Comparison of ENCODE assay signal across 15 mouse cellular contexts in the genomic region with DNA sequence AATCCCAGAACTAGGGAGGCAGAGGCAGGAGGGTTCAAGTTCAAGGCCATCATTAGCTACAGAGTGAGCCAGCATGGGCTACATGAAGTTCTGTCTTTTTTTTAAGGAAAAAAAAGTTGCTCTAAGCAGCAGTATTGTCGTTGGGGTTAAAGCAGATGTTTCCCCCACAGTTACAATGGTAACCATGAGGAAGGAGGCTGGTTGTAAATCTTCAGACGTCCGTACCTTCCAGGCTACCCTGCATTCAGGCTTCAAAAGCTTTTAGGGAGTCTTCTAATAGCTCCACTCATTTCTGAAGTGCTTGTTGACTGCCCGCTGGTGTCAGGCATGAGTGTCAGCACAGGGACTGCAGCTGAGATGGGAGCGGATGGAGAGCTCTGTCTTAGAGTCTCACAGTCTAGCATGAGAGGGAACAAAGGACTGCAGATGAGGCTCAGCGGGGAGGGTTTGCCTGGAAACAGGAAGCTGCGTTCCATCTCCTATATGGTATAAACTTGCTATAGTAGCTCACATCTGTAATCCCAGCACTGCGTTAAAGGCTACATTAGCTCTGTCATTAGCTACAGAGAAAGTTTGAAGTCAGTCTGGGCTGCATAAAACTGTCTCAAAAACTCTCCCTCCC.
"Had no signal": no experiment of that assay in that cellular context is flagged by ENCODE, and none has a peak within 500 bp of the region (broad histone marks: within the 10 kb centered on the region; RNA-seq: fewer than 3 reads in every experiment).

No protein-coding gene starts in this region.

- DNase-seq: kidney, postnatal 10 days; kidney, postnatal 4 days; left cerebral cortex, postnatal 4 days; lung, adult 18-20 months; lung, postnatal 10 days; lung, postnatal 4 days; right cerebral cortex, adult 18-20 months; right cerebral cortex, postnatal 25 days; thymus, postnatal 36 days had no signal

- ATAC-seq: midbrain, embryonic 16.5 days had no signal

- H3K9ac ChIP-seq: limb, embryonic 13.5 days; liver, embryonic 14.5 days had no signal

- H3K27me3 ChIP-seq: limb, embryonic 13.5 days; megakaryocyte, embryonic 14.5 days had no signal

- H3K4me2 ChIP-seq: limb, embryonic 13.5 days; midbrain, embryonic 11.5 days had no signal

- H3K36me3 ChIP-seq: limb, embryonic 13.5 days had no signal

- H3K27ac ChIP-seq: layer of hippocampus, adult 2 months; limb, embryonic 13.5 days; liver, embryonic 14.5 days had no signal

- H3K4me3 ChIP-seq: layer of hippocampus, adult 2 months; limb, embryonic 13.5 days; megakaryocyte, embryonic 14.5 days had no signal

- H3K9me3 ChIP-seq: limb, embryonic 13.5 days had no signal

- H3K4me1 ChIP-seq: megakaryocyte, embryonic 14.5 days had no signal
